Mouse (Mus musculus): ENCODE results near the gene Ncapg.
"Not testable (repeated sequence)": the region's sequence is repeated elsewhere in the genome, so short reads cannot be mapped to it uniquely, and the experiment has no call there.

The Ncapg gene

GRCm38 (mm10) chr5:45669598-45670279, at the start of gene Ncapg:
TSS of gene Ncapg (plus strand) at chr5:45669919.
- peak; percentile 100 for DNase-seq

- DNase-seq = no peak
Measured at GRCm38 (mm10) chr5:45621511-45621910, 48.2 kb upstream of the Ncapg start.

- no peak for DNase-seq
Measured at GRCm38 (mm10) chr5:45627771-45628170, 41.9 kb upstream of the Ncapg start.

GRCm38 (mm10) chr5:45629470-45629869, 40.2 kb upstream of the Ncapg start:
- DNase-seq = no peak

GRCm38 (mm10) chr5:45638378-45638777, 31.3 kb upstream of the Ncapg start:
- no peak for DNase-seq

- peak; percentile 73 for DNase-seq
Measured at GRCm38 (mm10) chr5:45638806-45639714, 30.7 kb upstream of the Ncapg start, which contains the start of gene Fam184b. TSS of gene Fam184b (minus strand) at chr5:45639614.

GRCm38 (mm10) chr5:45639715-45640092, 30.0 kb upstream of the Ncapg start:
- DNase-seq = no peak

- no peak for DNase-seq
Measured at GRCm38 (mm10) chr5:45651026-45651703, 18.6 kb upstream of the Ncapg start.

GRCm38 (mm10) chr5:45658406-45658805, 11.3 kb upstream of the Ncapg start:
- DNase-seq = not testable (repeated sequence)

GRCm38 (mm10) chr5:45668324-45668723, 1.4 kb upstream of the Ncapg start:
- DNase-seq = no peak

GRCm38 (mm10) chr5:45668831-45669230, 888 bp upstream of the Ncapg start:
- peak; percentile 4 for DNase-seq

GRCm38 (mm10) chr5:45669234-45669597, 503 bp upstream of the Ncapg start:
- no peak for DNase-seq

- no peak for DNase-seq
Measured at GRCm38 (mm10) chr5:45670280-45670670, 556 bp downstream of the Ncapg start.

- DNase-seq = no peak
Measured at GRCm38 (mm10) chr5:45670894-45671494, 1.3 kb downstream of the Ncapg start.

- no peak for DNase-seq
Measured at GRCm38 (mm10) chr5:45675032-45675431, 5.3 kb downstream of the Ncapg start.

- DNase-seq = no peak
Measured at GRCm38 (mm10) chr5:45677639-45678038, 7.9 kb downstream of the Ncapg start.

- DNase-seq = no peak
Measured at GRCm38 (mm10) chr5:45679955-45680354, 10.2 kb downstream of the Ncapg start.

- DNase-seq = no peak
Measured at GRCm38 (mm10) chr5:45683388-45683787, 13.7 kb downstream of the Ncapg start.

- DNase-seq = no peak
Measured at GRCm38 (mm10) chr5:45685243-45685642, 15.5 kb downstream of the Ncapg start.

- no peak for DNase-seq
Measured at GRCm38 (mm10) chr5:45686223-45686622, 16.5 kb downstream of the Ncapg start.

- no peak for DNase-seq
Measured at GRCm38 (mm10) chr5:45689152-45689551, 19.4 kb downstream of the Ncapg start.

- DNase-seq = no peak
Measured at GRCm38 (mm10) chr5:45690802-45691201, 21.1 kb downstream of the Ncapg start.

GRCm38 (mm10) chr5:45691678-45692077, 22.0 kb downstream of the Ncapg start:
- no peak for DNase-seq

Data from thymus, postnatal 14 days (tissue).